Mouse (Mus musculus) forebrain, embryonic 10.5 days (tissue): ENCODE data around the gene Jazf1. TPM values are rescaled to one million over a fixed set of nuclear protein-coding genes. Genes with fewer than 3 reads are reported as not detected.

Source experiments
- DNase-seq: peaks from one replicate; pipeline ENCODE4 v3.0.0-alpha.2; 2017; ENCODE audit warnings: low spot score; ENCODE audit errors: extremely low spot score
- H3K27ac ChIP-seq: fragments of 300-500 bp; sonication (generic); 2 replicates; pipeline ENCODE4 v1.5.1; 2016; ENCODE audit warnings: mild to moderate bottlenecking
- H3K27me3 ChIP-seq: fragments of 300-500 bp; sonication (generic); 2 replicates; pipeline ENCODE4 v1.6.1; 2016; ENCODE audit warnings: mild to moderate bottlenecking; ENCODE audit not compliant: poor library complexity, severe bottlenecking
- H3K36me3 ChIP-seq: fragments of 300-500 bp; sonication (generic); replicated peaks from 2 replicates; pipeline ENCODE4 v1.6.1; 2016; ENCODE audit warnings: mild to moderate bottlenecking, moderate library complexity
- H3K4me1 ChIP-seq: fragments of 300-500 bp; sonication (generic); 2 replicates; pipeline ENCODE4 v1.6.1; 2016
- H3K4me3 ChIP-seq: fragments of 300-500 bp; sonication (generic); 2 replicates; pipeline ENCODE4 v1.5.1; 2016; ENCODE audit warnings: mild to moderate bottlenecking, moderate library complexity
- H3K9me3 ChIP-seq: fragments of 300-500 bp; sonication (generic); 2 replicates; pipeline ENCODE4 v1.6.1; 2016; ENCODE audit warnings: mild to moderate bottlenecking, moderate library complexity
- WGBS: fragments of 180-500 bp; shearing (Covaris S2); methylation state at CpG from one replicate; pipeline ENCODE4 v1.1.7; 2016; 5-methylcytosine and 5-hydroxymethylcytosine counted together
- polyA plus RNA-seq: library from polyadenylated mRNA; unstranded; fragments of >200 nt; fragmentation: Nextera tagmentation; extraction: Ambion mirVana; gene quantifications from 2 replicates; pipeline ENCODE4 v1.2.1, GENCODE M21; 2016

Jazf1 gene
- polyA plus RNA-seq, 1 experiment from 2014 or later: 1.9 TPM

GRCm38 (mm10) chr6:52963430-52963732 is 105.0 kb downstream of the Jazf1 start:
- H3K9me3 ChIP-seq: no peaks in the 10 kb centered on the region
- DNase-seq: no peak
- no peak overlapping the region for H3K27ac ChIP-seq
- 0 out of 2 replicates have a peak, but pooled peaks cover 3% of the 10 kb centered on the region for H3K27me3 ChIP-seq
- H3K36me3 ChIP-seq: no peaks in the 10 kb centered on the region
- H3K4me3 ChIP-seq: no peak overlapping the region
- WGBS: 75% methylated on average over 6 of the region's 6 CpGs
- H3K4me1 ChIP-seq: peaks cover 51% of the 10 kb centered on the region

- Histone ChIP-seq H3K9me3 (no peaks in the 10 kb centered on the region), H3K4me1 (peaks cover 51% of the 10 kb centered on the region), H3K4me3 (no peak overlapping the region), H3K27ac (no peak overlapping the region), H3K27me3 (0 out of 2 replicates have a peak, but pooled peaks cover 3% of the 10 kb centered on the region), H3K36me3 (no peaks in the 10 kb centered on the region)
- no peak for DNase-seq
- WGBS: 75% methylated on average over 4 of the region's 4 CpGs
These were observed 105.6 kb downstream of the Jazf1 start for GRCm38 (mm10) chr6:52962600-52963429.

GRCm38 (mm10) chr6:52961660-52962490 is 106.6 kb downstream of the Jazf1 start:
- Histone ChIP-seq H3K36me3 (no peaks in the 10 kb centered on the region), H3K4me1 (peaks cover 48% of the 10 kb centered on the region), H3K27ac (0 out of 2 replicates have a peak overlapping the region, but pooled peaks have one; percentile 1), H3K27me3 (0 out of 2 replicates have a peak, but pooled peaks cover 3% of the 10 kb centered on the region), H3K9me3 (no peaks in the 10 kb centered on the region), H3K4me3 (no peak overlapping the region)
- no peak for DNase-seq
- WGBS: 73% methylated on average over 6 of the region's 6 CpGs

- 0 out of 2 replicates have a peak, but pooled peaks cover 3% of the 10 kb centered on the region for H3K27me3 ChIP-seq
- H3K9me3 ChIP-seq: no peaks in the 10 kb centered on the region
- 6% methylated on average over 4 of the region's 4 CpGs for WGBS
- H3K27ac ChIP-seq: no peak overlapping the region
- H3K4me1 ChIP-seq: peaks cover 28% of the 10 kb centered on the region
- H3K36me3 ChIP-seq: no peaks in the 10 kb centered on the region
- H3K4me3 ChIP-seq: no peak overlapping the region
- peak; percentile 73 for DNase-seq
These were observed 110.7 kb downstream of the Jazf1 start for GRCm38 (mm10) chr6:52957730-52958129.

- DNase-seq: no peak
- Histone ChIP-seq H3K36me3 (no peaks in the 10 kb centered on the region), H3K9me3 (no peaks in the 10 kb centered on the region), H3K27me3 (0 out of 2 replicates have a peak, but pooled peaks cover 3% of the 10 kb centered on the region), H3K4me3 (no peak overlapping the region), H3K4me1 (peaks cover 29% of the 10 kb centered on the region), H3K27ac (no peak overlapping the region)
- 58% methylated on average over 2 of the region's 2 CpGs for WGBS
These were observed 112.3 kb downstream of the Jazf1 start for GRCm38 (mm10) chr6:52956131-52956530.

GRCm38 (mm10) chr6:52955304-52955703 is 113.1 kb downstream of the Jazf1 start:
- DNase-seq: no peak
- H3K36me3 ChIP-seq: no peaks in the 10 kb centered on the region
- H3K4me3 ChIP-seq: no peak overlapping the region
- no peaks in the 10 kb centered on the region for H3K9me3 ChIP-seq
- H3K27me3 ChIP-seq: 0 out of 2 replicates have a peak, but pooled peaks cover 3% of the 10 kb centered on the region
- H3K4me1 ChIP-seq: peaks cover 29% of the 10 kb centered on the region
- no peak overlapping the region for H3K27ac ChIP-seq
- 81% methylated on average over 2 of the region's 2 CpGs for WGBS

GRCm38 (mm10) chr6:52954861-52955260 is 113.6 kb downstream of the Jazf1 start:
- Histone ChIP-seq H3K27me3 (no peaks in the 10 kb centered on the region), H3K4me1 (peaks cover 29% of the 10 kb centered on the region), H3K36me3 (no peaks in the 10 kb centered on the region), H3K4me3 (no peak overlapping the region), H3K9me3 (no peaks in the 10 kb centered on the region), H3K27ac (no peak overlapping the region)
- WGBS: 95% methylated on average over 3 of the region's 3 CpGs
- no peak for DNase-seq

- DNase-seq: no peak
These were observed 114.0 kb downstream of the Jazf1 start for GRCm38 (mm10) chr6:52954441-52954840.

GRCm38 (mm10) chr6:52952526-52952900 is 115.9 kb downstream of the Jazf1 start:
- no peaks in the 10 kb centered on the region for H3K9me3 ChIP-seq
- DNase-seq: no peak
- 67% methylated on average over 8 of the region's 8 CpGs for WGBS
- H3K36me3 ChIP-seq: no peaks in the 10 kb centered on the region
- no peak overlapping the region for H3K4me3 ChIP-seq
- peaks cover 22% of the 10 kb centered on the region for H3K4me1 ChIP-seq
- H3K27me3 ChIP-seq: no peaks in the 10 kb centered on the region
- H3K27ac ChIP-seq: 0 out of 2 replicates have a peak overlapping the region, but pooled peaks have one; percentile 21

More at GRCm38 (mm10) chr6:52954441-52954840, 114.0 kb downstream of the Jazf1 start:
- WGBS: 90% methylated on average over 9 of the region's 9 CpGs
- no peaks in the 10 kb centered on the region for H3K27me3 ChIP-seq
- peaks cover 29% of the 10 kb centered on the region for H3K4me1 ChIP-seq
- no peak overlapping the region for H3K27ac ChIP-seq
- H3K9me3 ChIP-seq: no peaks in the 10 kb centered on the region
- no peak overlapping the region for H3K4me3 ChIP-seq
- no peaks in the 10 kb centered on the region for H3K36me3 ChIP-seq

- no peaks in the 10 kb centered on the region for H3K36me3 ChIP-seq
- no peaks in the 10 kb centered on the region for H3K9me3 ChIP-seq
- H3K27me3 ChIP-seq: no peaks in the 10 kb centered on the region
- H3K27ac ChIP-seq: 0 out of 2 replicates have a peak overlapping the region, but pooled peaks have one; percentile 37
- no peak for DNase-seq
- 83% methylated on average over 7 of the region's 7 CpGs for WGBS
- H3K4me3 ChIP-seq: no peak overlapping the region
- peaks cover 22% of the 10 kb centered on the region for H3K4me1 ChIP-seq
These were observed 116.4 kb downstream of the Jazf1 start for GRCm38 (mm10) chr6:52951871-52952525.

GRCm38 (mm10) chr6:52950371-52950770 is 118.1 kb downstream of the Jazf1 start:
- DNase-seq: no peak
- WGBS: 87% methylated on average over 5 of the region's 5 CpGs

GRCm38 (mm10) chr6:52942534-52942933 is 125.9 kb downstream of the Jazf1 start:
- Histone ChIP-seq H3K27ac (no peak overlapping the region), H3K27me3 (no peaks in the 10 kb centered on the region), H3K4me3 (no peak overlapping the region), H3K36me3 (no peaks in the 10 kb centered on the region), H3K4me1 (peaks cover 12% of the 10 kb centered on the region), H3K9me3 (no peaks in the 10 kb centered on the region)
- DNase-seq: no peak
- 82% methylated on average over 5 of the region's 5 CpGs for WGBS

More at GRCm38 (mm10) chr6:52950371-52950770, 118.1 kb downstream of the Jazf1 start:
- Histone ChIP-seq H3K4me3 (no peak overlapping the region), H3K27ac (no peak overlapping the region), H3K27me3 (no peaks in the 10 kb centered on the region), H3K4me1 (peaks cover 10% of the 10 kb centered on the region), H3K36me3 (no peaks in the 10 kb centered on the region), H3K9me3 (no peaks in the 10 kb centered on the region)
